Mouse (Mus musculus) frontal cortex, adult 2 months (tissue): ENCODE data around the gene Fbln2. TPM values are rescaled to one million over a fixed set of nuclear protein-coding genes. Genes with fewer than 3 reads are reported as not detected.
"Not testable (repeated sequence)": the region's sequence is repeated elsewhere in the genome, so short reads cannot be mapped to it uniquely, and the experiment has no call there.

Source experiments
- DNase-seq, 2 experiments: peaks; one replicate each; pipeline ENCODE4 v3.0.0; 2022; ENCODE audit warnings: low spot score in 1 of 2; ENCODE audit errors: extremely low spot score in 1 of 2
- polyA plus RNA-seq: library from polyadenylated mRNA; depleted of rRNA; stranded (reverse); fragments of >200 nt; gene quantifications from 2 replicates; pipeline ENCODE4 v1.2.3, GENCODE M21; 2012; rRNA removed

Fbln2 gene
- polyA plus RNA-seq = 25.3 and 25.6 TPM in 2 replicates

DNA sequence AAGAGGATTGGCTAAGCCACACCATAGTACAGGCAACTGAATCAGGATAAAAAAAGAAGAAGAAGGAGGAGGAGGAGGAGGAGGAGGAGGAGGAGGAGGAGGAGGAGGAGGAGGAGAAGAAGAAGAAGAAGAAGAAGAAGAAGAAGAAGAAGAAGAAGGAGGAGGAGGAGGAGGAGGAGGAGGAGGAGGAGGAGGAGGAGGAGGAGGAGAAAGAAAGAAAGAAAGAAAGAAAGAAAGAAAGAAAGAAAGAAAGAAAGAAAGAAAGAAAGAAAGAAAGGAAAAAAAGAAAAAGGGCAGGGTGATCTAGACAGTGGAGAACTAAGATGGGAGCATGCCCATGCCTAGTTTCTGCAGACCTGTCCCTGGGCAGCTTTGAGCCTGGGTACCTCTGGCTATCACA is at the start of gene Fbln2:
Gene Fbln2, plus strand, starts transcription at position 301 of the 400 bp plus-strand sequence.
- DNase-seq = not testable (repeated sequence)

DNA sequence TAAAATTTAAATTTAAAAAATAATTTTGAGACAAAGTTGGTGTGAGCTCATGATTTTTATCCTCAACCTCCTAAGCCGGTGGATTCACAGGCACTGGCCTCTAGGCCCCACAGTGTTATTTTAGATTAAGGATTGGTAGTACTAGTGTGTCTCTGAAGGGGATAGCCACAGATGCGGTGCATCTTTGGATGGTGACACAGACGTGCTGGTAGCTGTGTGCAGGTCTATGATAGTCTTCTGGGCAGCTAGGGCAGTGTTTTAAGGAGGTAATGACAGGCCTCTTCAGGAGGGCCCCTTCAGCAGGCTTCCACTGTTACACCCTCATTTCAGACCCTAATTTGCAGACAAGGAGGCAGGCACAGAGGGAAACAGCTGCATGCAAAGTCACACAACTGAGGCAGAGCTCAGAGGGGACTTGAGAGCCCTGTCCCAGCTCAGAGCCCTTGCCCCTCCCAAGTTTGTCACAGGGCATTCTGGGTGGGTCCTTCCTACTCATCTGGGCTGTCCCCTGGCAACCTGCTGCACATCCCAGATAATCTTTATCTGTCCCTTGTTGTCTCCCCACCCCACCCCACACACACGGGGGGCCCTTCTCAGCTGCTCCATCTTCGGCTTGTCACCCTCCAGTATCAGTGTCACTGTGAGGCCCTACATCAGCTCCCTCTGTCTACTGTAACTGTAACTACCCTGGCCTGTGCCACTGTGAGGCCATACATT is 48.9 kb upstream of the Fbln2 start:
- no peak for DNase-seq

DNA sequence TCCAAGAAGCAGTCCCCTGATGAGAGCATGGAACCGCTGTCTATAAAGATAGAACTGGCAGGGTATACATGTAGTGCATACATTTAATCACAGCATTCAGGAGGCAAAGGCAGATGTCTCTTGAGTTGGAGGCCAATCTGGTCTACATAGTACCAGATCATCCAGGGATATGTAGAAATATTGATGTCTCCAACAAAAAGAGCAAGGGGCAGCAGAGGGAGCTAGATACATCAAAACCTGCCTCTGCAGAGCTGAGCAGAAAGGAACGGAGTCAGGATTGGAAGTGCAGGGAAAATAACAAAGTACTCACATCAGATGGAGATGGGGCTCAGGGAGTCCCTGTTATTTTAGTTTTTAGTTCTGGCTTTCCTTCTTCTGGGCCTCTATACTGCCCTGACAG is 47.7 kb upstream of the Fbln2 start:
- DNase-seq = no peak

DNA sequence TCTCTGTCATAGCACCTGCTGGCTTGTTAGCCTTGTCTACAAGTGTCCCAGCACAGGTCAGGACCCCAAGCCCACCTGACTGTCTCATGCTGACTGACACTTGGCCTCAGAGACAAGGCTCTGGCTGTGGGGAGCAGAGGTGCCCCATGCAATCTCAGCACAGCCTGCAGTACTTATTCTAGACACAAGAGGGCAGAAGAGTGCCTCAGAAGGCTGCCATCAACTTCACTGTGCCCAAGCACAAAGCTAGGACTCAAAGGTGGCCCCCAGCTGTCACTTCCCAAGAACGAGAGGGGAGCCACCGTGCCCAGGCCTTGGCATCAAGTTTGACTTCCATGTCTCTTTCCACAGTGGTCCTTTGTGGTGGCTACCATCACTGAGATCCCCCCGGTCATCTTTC is 47.0 kb upstream of the Fbln2 start:
- DNase-seq = peak in 1 of 2 experiments; percentile 92

DNA sequence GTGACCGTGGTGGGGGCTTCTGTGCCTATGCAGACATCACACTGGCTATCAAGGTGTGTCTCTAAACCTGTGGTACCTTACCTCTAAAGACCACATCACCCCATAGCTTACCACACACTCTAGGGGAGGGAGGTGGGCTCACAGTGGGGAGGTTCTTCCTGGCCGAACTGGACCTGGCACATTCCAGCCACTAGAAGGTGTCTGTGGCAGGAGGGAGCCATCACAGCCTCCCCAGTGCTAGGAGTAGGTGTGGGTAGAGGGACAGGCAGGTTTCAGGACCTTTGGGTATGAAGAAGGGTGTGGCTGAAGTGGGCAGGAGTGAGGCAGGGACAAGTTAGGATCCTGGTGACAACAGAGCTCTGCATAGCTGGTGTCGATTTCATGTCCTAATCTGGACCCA is 44.4 kb upstream of the Fbln2 start:
- DNase-seq = no peak

DNA sequence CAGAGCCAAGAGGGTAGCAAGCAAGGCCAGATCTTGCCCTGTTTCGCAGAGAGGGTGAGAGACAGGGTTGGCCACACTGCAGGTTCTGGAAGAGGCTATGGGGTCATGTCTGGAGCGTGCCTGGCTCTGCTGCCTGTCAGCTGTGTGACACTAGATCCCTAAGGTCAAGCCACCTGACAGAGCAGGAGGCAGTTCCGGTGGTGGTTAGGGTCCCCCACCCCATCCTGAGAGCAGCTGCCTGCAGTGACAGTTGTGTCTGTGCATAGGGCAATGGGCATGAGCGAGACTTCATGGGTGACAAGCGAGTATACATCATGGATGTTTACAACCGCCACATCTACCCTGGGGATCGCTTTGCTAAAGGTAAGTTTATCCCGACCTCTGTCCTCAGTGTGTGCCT is 43.1 kb upstream of the Fbln2 start:
- no peak for DNase-seq

DNA sequence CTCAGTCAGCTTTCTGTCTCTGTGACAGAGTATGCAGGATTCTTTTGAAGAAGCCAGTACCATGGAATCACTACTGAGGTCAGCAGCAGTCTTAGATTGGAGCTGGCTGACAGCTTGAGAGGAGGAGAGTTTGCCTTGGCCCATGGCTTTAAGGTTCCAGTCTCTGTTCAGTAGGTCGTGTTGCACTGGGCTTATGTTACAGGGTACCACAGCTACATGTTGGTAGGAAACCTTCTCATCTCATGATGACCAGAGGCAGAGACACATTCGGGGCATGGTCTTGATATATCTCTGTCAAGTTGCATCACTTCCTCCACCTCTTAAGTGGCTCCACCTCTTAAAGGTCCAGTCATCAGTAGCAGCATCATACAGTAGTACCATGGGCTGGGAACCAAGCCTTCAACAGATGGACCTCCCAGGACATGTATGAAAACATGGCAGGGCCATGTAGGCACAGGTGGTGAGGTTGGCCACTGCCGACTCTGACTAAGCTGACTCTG is 40.8 kb upstream of the Fbln2 start:
- DNase-seq = no peak

DNA sequence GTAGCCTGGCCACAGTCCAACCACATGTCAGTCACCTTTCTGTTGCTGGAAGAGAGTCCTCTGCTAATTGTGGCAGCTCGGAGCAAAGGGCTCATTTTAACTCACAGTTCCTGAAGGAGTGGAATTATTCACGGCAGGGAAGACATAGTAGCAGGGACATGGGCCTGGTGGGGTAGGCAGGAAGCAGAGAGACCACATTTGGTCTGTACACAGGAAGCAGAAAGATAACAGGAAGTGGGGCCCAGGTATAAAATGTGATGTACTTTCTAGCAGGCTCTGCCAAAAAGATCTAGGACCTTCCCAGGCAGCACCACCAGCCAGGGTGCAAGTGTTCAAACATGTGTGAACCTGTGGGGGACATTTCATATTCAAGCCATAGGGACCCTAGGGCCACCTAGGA is 39.9 kb upstream of the Fbln2 start:
- no peak for DNase-seq

DNA sequence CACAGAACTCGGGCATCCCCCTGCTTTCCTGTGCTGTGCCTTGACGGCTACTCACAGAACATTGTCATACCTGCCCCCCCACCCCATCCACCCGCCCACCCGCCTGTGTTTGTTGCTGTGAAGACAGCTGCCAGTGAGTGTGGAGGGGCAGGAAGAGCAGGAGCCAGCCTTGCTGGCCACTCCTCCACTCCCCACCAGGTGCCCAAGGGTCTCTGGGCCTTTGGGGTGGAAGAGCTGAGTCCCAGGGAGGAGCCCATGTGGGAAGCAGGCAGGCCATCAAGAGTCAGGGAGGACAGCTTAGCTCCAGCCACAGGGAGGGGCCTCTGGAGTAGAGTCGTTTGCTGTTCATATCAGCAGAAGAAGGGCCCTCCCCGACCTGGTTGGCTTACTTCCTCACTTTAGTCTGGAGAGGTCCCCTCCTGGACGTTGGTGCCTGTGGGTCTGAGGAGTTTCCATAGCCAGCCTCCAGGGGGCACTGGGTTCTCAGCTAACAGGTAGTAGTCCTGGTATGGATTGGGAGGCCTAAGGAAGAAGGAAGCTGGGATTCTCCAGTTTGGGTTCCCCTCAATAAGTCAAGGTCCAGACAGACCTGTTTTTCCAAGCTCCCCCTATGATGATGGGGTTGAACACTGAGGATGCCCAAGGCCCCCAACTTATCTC is 38.9 kb upstream of the Fbln2 start:
- DNase-seq = peak in 1 of 2 experiments; percentile 78

DNA sequence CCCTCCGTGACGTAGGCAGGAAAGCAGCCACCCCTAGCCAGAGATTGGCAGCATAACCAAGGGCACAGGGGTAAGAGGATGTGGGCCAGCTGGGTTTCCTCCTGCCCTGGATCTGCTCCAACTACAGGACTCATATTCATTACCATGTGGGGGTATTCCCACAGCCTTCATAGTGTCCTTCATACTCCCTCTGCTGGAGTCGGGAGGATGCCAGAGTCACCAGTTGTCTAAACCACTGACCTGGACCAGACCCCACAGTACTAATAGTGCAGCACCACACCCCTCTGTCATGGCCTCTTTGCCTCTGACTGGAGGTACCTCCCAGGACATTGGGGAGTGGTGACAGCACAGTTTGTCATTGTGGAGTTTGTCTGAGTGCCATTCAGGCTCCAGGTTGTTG is 38.0 kb upstream of the Fbln2 start:
- DNase-seq = no peak

DNA sequence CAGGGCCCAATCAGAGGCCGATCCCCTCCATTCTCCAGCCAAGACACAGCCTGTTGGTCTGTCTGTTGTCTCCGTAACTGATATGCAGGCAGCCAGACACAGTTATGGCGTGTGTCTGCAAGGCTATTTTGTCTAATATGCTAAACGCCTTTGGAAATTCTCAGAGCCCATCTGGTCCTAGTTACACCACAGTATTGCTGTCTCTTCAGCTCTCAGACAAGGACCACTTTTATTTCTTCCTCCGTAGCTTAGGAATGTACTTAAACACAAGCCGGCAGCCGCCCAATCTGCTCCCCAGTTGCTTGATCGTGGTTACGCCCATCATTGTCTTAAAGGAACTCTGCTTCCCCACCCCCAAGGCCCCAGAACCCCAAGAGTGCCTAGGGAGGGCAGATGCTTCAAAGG is 31.5 kb upstream of the Fbln2 start:
- DNase-seq = no peak

DNA sequence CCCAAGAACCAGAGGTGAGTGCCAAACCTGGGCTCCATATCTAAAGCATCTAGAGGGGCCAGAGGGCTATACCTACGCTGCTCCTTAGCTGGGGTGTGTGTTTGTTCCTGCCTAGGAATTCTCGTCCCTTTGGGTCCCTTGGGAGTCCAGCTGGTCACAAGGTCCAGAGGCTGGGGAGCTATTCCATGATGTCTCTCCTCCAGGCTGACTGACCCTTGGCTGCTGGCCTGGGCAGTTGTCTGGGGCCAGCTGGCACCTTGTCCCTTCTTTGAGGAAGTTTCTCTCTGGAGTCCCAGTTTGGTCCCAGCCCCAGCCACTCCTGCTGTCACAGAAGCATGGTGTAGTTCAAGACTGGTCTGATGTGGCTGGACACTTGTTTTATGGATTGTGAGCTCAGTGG is 30.9 kb upstream of the Fbln2 start:
- peak in 1 of 2 experiments; percentile 57 for DNase-seq

DNA sequence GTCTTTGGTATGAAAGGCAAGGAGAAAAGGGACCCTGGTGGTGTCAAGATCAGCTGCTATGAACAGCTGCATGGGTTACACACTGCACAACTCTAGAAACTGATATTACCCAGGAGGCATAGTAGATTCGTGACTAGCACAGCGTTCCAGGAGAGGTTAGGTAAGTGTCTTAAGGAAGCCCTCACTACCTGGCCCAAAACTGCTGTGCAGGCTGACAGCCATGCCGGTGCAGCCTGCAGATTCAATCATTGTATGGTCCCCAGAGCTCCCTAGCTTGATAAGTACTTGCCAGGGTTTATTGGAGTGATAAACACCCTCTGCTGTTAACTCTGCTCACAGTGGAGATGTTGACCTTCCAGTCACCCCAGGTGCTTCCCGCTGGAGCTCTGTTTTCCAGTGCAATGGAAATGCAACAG is 30.2 kb upstream of the Fbln2 start:
- DNase-seq = no peak

DNA sequence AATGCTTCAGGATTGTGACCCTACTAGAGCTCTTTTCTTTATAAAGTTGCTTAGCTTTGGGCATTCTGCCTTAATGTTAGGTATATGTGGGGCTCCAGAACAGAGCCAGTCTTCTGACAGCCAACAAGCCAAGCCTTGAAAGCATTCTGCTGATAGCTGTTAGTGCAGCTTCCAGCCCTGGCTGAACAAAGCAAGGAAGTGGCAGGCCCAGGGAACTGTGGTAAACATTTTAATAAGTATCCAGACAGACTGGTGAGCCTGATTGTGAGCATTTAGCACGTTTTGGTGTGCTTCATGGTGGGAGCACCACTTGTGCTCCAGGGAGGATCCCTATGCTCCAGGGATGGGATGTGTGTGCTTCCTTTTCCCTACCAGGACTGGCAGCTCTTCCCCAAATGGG is 29.2 kb upstream of the Fbln2 start:
- DNase-seq = no peak

DNA sequence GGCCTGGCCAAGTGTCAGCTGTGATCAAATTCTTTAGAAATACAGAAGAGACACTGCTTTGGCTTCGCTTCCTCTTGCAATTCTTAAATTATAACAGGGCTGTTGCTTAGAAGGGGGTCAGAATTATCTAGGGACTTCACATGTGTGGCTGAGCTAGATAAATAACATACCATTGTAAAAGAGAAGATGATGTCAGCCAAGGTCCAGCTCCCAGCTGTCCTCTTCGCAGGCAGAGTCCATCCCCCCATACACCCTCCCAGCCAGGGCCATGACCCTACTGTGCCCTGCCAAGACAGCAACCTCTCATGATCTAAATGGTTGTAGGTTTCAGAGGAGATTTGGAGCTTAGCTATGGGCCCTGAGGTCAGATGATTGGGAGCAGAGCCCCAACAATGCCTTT is 28.3 kb upstream of the Fbln2 start:
- no peak for DNase-seq

DNA sequence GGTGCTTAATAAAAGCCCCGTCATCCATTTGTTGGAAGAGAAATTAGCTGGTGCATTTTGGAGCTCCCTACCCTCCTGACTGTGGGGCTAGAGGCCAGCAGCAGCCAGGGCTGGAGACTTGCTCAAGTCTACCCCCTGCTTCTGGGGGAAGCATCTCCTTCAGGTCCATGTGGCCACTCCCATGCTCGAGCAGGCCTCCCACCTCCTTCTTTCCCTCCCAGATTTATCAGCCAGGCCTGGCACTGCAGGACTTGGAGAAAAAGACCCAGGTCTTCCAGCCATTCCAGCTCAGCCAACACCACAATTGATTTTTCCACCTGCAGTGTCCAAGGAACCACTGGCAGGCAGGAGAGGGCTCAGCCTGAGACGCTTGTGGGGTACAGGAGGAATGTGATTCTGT is 27.5 kb upstream of the Fbln2 start:
- DNase-seq = no peak

DNA sequence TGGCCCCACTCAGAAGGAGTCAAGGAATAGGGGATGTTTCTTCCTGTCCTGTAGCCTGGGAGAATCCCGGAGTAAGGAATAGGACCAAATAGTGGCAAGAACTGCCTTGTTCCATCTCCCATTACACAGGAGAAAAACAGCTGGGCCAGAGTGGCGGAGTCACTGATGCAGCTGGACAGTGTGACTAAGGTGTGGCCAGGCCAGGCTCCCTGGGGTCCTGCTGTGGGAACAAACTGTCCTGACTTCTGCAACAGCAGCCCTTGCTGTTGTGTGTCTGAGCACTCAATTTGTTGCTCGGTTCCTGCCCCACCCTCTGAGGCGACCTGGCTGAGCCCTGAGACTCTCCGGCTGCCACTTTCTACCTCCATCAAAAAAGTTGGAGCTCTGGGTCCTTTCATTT is 26.8 kb upstream of the Fbln2 start:
- DNase-seq = no peak

DNA sequence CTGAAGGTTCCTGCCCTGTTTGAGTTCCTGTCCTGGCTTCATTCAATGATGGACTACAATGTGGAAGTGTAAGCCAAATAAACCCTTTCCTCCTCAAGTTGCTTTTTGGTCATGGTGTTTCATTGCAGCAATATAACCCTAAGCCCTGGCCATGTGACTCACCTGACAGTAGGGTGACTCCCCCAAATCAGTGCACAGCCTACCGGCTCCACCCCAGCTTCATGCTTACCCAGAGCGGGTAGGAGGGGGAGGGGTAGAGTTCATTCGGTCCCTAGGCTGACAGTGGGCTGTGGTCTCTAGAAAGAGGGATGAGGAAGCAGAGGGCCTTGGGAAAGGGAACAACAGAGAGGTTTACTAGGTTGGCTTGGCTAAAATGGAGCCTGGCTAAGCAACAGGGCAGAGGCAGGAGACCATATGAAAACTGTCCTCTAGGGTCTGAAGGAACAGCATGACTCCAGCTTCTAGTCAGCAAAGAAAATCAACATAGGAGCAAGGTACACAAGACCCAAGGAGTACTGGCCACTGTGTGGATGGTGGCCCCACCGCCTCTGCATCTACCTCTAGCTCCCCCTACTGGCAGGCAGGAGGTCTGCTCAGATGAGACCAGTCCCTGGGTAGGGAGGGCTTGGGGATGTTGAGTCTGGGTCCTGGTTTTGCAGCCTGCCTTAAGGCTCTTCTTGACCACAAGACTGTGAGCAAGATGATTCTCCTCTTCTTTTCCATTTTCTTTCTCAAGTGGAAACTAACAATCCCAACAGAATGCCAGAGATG is 25.9 kb upstream of the Fbln2 start:
- DNase-seq = no peak

DNA sequence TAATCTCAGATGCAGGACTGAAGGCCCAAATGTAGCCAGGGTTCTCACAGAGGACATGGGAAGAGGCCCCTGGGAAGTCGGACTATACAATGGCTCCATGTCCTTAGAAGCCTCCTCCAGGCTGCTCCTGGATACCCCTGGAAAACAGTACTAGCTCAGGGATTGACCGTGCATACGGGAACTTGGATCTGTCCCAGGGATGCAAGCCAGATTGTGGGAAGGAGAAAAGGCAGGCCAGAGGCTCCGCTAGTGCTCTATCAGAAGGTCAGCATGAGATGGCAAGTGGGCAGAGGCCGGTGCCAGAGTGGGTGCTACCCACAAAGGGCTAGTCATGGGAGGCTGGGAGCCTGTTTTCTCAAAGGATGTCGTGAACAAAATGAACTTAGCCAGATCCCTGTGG is 25.3 kb upstream of the Fbln2 start:
- DNase-seq = no peak

DNA sequence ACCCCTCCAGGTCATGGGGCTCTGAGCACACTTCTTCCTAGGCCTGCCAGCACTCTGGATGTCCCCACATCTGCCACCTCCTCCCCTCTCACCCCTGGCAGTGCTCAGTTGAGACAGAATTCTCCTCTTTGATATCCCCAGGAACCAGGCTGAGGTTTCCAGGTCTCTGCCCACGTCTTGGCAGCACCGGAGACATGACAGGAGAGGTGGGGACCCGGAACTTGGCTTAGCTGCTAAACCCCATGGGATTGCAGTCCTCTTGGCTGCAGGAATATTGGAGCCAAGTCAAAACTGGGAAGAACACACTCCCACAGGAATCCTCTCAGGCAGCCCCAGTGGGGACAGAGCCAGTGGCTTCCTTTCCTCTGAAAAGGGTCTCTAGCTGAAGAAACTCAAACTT is 24.4 kb upstream of the Fbln2 start:
- DNase-seq = no peak

DNA sequence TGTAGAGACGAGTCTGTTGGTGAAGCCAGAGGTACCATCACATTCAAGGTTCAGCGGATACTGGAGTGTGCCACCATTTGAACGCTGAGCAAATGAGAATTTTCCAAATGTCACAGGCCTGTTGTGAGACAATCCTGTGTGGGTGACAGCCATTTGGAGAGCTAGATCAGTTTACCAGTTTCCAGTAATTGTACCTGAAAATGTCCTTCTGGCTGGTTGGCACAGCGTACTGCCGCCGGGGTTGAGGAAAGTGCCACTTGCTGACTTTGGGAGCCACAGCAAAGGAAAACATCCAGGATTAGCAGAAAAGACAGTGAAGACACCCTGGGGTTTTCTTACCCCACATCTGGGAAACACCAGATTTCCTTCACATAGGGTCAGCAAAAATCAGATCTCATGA is 22.3 kb upstream of the Fbln2 start:
- DNase-seq = no peak

DNA sequence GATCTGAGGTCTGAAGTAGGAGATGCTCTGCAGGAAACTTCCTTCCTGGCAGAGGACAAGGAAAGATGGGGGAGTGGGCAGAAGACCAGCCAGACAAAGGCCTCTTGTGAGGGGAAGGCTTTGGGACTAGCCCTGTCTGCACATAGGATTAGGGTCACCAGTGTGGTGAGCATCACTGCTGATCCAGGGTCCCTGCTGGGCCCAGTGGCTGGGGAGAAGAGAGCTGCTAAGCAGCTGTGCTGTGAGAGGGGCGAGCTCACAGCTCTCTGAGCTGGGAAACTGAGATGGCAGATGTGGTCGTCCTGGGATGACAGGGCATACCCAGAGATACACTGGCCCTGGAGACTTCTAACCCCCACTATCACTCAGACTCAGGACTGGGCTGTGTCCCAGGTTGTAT is 20.8 kb upstream of the Fbln2 start:
- no peak for DNase-seq
